Mouse (Mus musculus): Measurements from ENCODE around the gene Rbm47.

GRCm38 (mm10) chr5:66147313-66147712, 25.6 kb downstream of the Rbm47 start:
- TF ChIP-seq POLR2A (IDR thresholded peaks at IDR 0.05; ENCODE audit: low read depth, low read length), result no peak
- no peak for TF ChIP-seq CTCF (IDR thresholded peaks at IDR 0.05; ENCODE audit: borderline replicate concordance, insufficient read depth, low read length)

All from embryonic fibroblast, embryonic 13.5 days (primary cell).